Mouse (Mus musculus): ENCODE data around the gene Ccl6. TPM values are rescaled to one million over a fixed set of nuclear protein-coding genes. Genes with fewer than 3 reads are reported as not detected.
"Not testable (repeated sequence)": the region's sequence is repeated elsewhere in the genome, so short reads cannot be mapped to it uniquely, and the experiment has no call there.

Ccl6 gene
- polyA plus RNA-seq, 1 experiment = not detected

- no peaks in the 10 kb centered on the region for H3K27me3 ChIP-seq (ENCODE audit: control insufficient read depth)
- TF ChIP-seq GATA1 (IDR thresholded peaks at IDR 0.05; ENCODE audit: low read length) = no peak
- TF ChIP-seq TAL1 (IDR thresholded peaks at IDR 0.05; ENCODE audit: low read length) = no peak
- H3K4me1 ChIP-seq (ENCODE audit: control insufficient read depth) = no peaks in the 10 kb centered on the region
- H3K36me3 ChIP-seq (ENCODE audit: control insufficient read depth) = no peaks in the 10 kb centered on the region
- no peak overlapping the region for H3K4me3 ChIP-seq (replicated peaks)
- no peaks in the 10 kb centered on the region for H3K9me3 ChIP-seq (ENCODE audit: control insufficient read depth, low read length)
These were observed 36.7 kb downstream of the Ccl6 start for GRCm38 (mm10) chr11:83556085-83556781.

- Histone ChIP-seq H3K36me3 (ENCODE audit: control insufficient read depth) (no peaks in the 10 kb centered on the region), H3K9me3 (ENCODE audit: control insufficient read depth, low read length) (no peaks in the 10 kb centered on the region), H3K4me1 (ENCODE audit: control insufficient read depth) (no peaks in the 10 kb centered on the region), H3K27me3 (ENCODE audit: control insufficient read depth) (no peaks in the 10 kb centered on the region), H3K4me3 (replicated peaks) (no peak overlapping the region)
- TF ChIP-seq GATA1 (IDR thresholded peaks at IDR 0.05; ENCODE audit: low read length) (no peak), TAL1 (IDR thresholded peaks at IDR 0.05; ENCODE audit: low read length) (no peak)
These were observed 41.2 kb downstream of the Ccl6 start for GRCm38 (mm10) chr11:83551668-83552067.

DNA sequence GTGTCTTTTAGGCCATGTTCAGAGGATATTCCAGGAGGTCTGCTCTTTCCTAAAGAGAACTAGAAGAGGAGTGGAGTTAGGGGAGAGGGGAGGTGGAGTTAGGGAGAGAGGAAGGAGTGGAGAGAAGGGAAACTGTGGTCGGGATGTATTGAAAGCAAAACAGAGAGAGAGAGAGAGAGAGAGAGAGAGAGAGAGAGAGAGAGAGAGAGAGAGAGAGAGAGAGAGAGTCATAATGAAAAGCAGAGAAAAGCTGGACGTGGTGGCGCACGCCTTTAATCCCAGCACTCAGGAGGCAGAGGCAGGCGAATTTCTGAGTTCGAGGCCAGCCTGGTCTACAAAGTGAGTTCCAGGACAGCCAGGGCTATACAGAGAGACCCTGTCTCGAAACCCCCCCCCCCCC lies 41.9 kb downstream of the Ccl6 start:
- not testable (repeated sequence) for H3K4me1 ChIP-seq (ENCODE audit: control insufficient read depth); H3K9me3 ChIP-seq (ENCODE audit: control insufficient read depth, low read length); H3K4me3 ChIP-seq (replicated peaks); H3K36me3 ChIP-seq (ENCODE audit: control insufficient read depth); H3K27me3 ChIP-seq (ENCODE audit: control insufficient read depth)

GRCm38 (mm10) chr11:83550186-83550632 lies 42.7 kb downstream of the Ccl6 start:
- Histone ChIP-seq H3K27me3 (ENCODE audit: control insufficient read depth) (no peaks in the 10 kb centered on the region), H3K4me3 (replicated peaks) (no peak overlapping the region), H3K4me1 (ENCODE audit: control insufficient read depth) (no peaks in the 10 kb centered on the region), H3K9me3 (ENCODE audit: control insufficient read depth, low read length) (no peaks in the 10 kb centered on the region), H3K36me3 (ENCODE audit: control insufficient read depth) (no peaks in the 10 kb centered on the region)
- TF ChIP-seq GATA1 (IDR thresholded peaks at IDR 0.05; ENCODE audit: low read length) = no peak
- no peak for TF ChIP-seq TAL1 (IDR thresholded peaks at IDR 0.05; ENCODE audit: low read length)

DNA sequence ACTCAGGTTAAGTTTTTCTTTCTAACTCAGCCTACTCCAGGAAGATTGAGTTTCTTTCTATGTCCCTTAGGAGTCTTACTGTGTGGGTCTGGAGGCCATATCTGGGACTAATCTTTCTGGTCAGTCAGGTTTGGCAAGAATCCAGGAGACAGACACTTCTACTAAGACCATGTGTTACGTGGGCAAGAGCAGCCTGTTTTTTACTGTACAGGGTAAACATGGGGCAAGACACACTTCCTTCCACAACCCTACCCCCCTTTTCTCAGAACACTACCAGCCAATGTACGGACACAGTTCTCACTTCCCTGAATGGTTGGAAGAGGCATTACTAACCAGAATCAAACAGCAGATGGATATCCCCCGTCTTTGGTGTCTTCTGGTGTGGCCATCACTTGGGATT lies 48.7 kb downstream of the Ccl6 start:
- no peaks in the 10 kb centered on the region for H3K36me3 ChIP-seq (ENCODE audit: control insufficient read depth)
- no peaks in the 10 kb centered on the region for H3K9me3 ChIP-seq (ENCODE audit: control insufficient read depth, low read length)
- no peak overlapping the region for H3K4me3 ChIP-seq (replicated peaks)
- no peaks in the 10 kb centered on the region for H3K4me1 ChIP-seq (ENCODE audit: control insufficient read depth)
- H3K27me3 ChIP-seq (ENCODE audit: control insufficient read depth) = no peaks in the 10 kb centered on the region
- TF ChIP-seq TAL1 (IDR thresholded peaks at IDR 0.05; ENCODE audit: low read length) (no peak), GATA1 (IDR thresholded peaks at IDR 0.05; ENCODE audit: low read length) (no peak)

DNA sequence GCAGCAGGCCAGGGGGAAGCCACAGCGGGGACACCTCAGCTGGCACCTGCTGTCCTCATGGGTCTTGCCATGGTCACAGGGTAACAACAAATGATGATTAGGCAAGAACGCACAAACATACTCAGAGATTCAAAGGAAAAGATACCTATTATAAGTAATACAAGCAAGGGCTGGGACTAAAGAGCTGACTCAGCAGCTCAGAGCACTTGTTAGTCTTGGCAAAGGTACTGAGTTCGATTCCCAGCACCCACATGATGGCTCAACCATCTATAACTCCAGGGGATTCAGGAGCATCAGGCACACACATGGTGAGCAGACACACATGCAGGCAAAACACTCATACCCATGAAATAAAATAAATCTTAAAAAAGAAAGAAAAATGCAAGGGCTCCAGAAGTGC lies 51.5 kb downstream of the Ccl6 start:
- Histone ChIP-seq H3K36me3 (ENCODE audit: control insufficient read depth) (no peaks in the 10 kb centered on the region), H3K9me3 (ENCODE audit: control insufficient read depth, low read length) (no peaks in the 10 kb centered on the region), H3K4me3 (replicated peaks) (no peak overlapping the region), H3K4me1 (ENCODE audit: control insufficient read depth) (no peaks in the 10 kb centered on the region), H3K27me3 (ENCODE audit: control insufficient read depth) (no peaks in the 10 kb centered on the region)
- TF ChIP-seq GATA1 (IDR thresholded peaks at IDR 0.05; ENCODE audit: low read length) (no peak), TAL1 (IDR thresholded peaks at IDR 0.05; ENCODE audit: low read length) (no peak)

GRCm38 (mm10) chr11:83540931-83541330 lies 52.0 kb downstream of the Ccl6 start:
- no peak for TF ChIP-seq GATA1 (IDR thresholded peaks at IDR 0.05; ENCODE audit: low read length)
- TF ChIP-seq TAL1 (IDR thresholded peaks at IDR 0.05; ENCODE audit: low read length) = no peak
- H3K36me3 ChIP-seq (ENCODE audit: control insufficient read depth) = no peaks in the 10 kb centered on the region
- no peaks in the 10 kb centered on the region for H3K9me3 ChIP-seq (ENCODE audit: control insufficient read depth, low read length)
- H3K4me3 ChIP-seq (replicated peaks) = no peak overlapping the region
- H3K27me3 ChIP-seq (ENCODE audit: control insufficient read depth) = no peaks in the 10 kb centered on the region
- H3K4me1 ChIP-seq (ENCODE audit: control insufficient read depth) = no peaks in the 10 kb centered on the region

GRCm38 (mm10) chr11:83538705-83539314 lies 54.1 kb downstream of the Ccl6 start:
- Histone ChIP-seq H3K4me3 (replicated peaks) (no peak overlapping the region), H3K27me3 (ENCODE audit: control insufficient read depth) (no peaks in the 10 kb centered on the region), H3K4me1 (ENCODE audit: control insufficient read depth) (no peaks in the 10 kb centered on the region), H3K9me3 (ENCODE audit: control insufficient read depth, low read length) (no peaks in the 10 kb centered on the region), H3K36me3 (ENCODE audit: control insufficient read depth) (no peaks in the 10 kb centered on the region)
- TF ChIP-seq GATA1 (IDR thresholded peaks at IDR 0.05; ENCODE audit: low read length) = no peak
- no peak for TF ChIP-seq TAL1 (IDR thresholded peaks at IDR 0.05; ENCODE audit: low read length)

Other genes with a start within 250 kb of the Ccl6 start
- not detected in 2 replicates for gene Rasl10b, start 183.9 kb downstream of the Ccl6 start, polyA plus RNA-seq (2012)
- gene Gas2l2, start 163.6 kb downstream of the Ccl6 start, polyA plus RNA-seq (2012) = not detected in 2 replicates
- not detected in 2 replicates for gene 1700020L24Rik, start 155.4 kb downstream of the Ccl6 start, polyA plus RNA-seq (2012)
- gene Mmp28, start 130.0 kb downstream of the Ccl6 start, polyA plus RNA-seq (2012) = not detected in 2 replicates
- 21.1 and 21.3 TPM in 2 replicates for gene Taf15, start 120.0 kb downstream of the Ccl6 start, polyA plus RNA-seq (2012)
- gene Heatr9, start 70.9 kb downstream of the Ccl6 start, polyA plus RNA-seq (2012) = not detected in 2 replicates
- gene Ccl5, start 62.6 kb downstream of the Ccl6 start, polyA plus RNA-seq (2012) = not detected in 2 replicates
- 0.06 TPM in 1 of 2 replicates, not detected in the other for gene Ccl9, start 14.5 kb downstream of the Ccl6 start, polyA plus RNA-seq (2012)
- gene Rpl9-ps1, start 52.5 kb upstream of the Ccl6 start, polyA plus RNA-seq (2012) = not detected in 2 replicates
- gene Ccl3, start 56.3 kb upstream of the Ccl6 start, polyA plus RNA-seq (2012) = 0.08 and 0.24 TPM in 2 replicates
- gene Ccl4, start 69.5 kb upstream of the Ccl6 start, polyA plus RNA-seq (2012) = 0.09 TPM in 1 of 2 replicates, not detected in the other
- gene Wfdc17, start 110.9 kb upstream of the Ccl6 start, polyA plus RNA-seq (2012) = not detected in 2 replicates
- gene Wfdc18, start 115.9 kb upstream of the Ccl6 start, polyA plus RNA-seq (2012) = not detected in 2 replicates
- not detected in 2 replicates for gene Wfdc21, start 153.9 kb upstream of the Ccl6 start, polyA plus RNA-seq (2012)
- gene Heatr6, start 160.6 kb upstream of the Ccl6 start, polyA plus RNA-seq (2012) = 0.14 and 0.15 TPM in 2 replicates

Measured in erythroblast, embryonic 14.5 days (primary cell).